Mouse (Mus musculus) thymus, adult 2 months (tissue): ENCODE data around the gene Mgat3.

ENCODE experiments used
- CTCF ChIP-seq: fragments of 200-500 bp; IDR thresholded peaks from 2 replicates; pipeline ENCODE4 v1.5.1; 2012; ENCODE audit warnings: mild to moderate bottlenecking, control low read depth, low read length, moderate library complexity, borderline replicate concordance; ENCODE audit not compliant: control insufficient read depth, poor library complexity, insufficient read depth; ENCODE audit errors: extremely low read depth
- POLR2A ChIP-seq: fragments of 200-500 bp; IDR thresholded peaks from 2 replicates; pipeline ENCODE4 v1.6.1; 2012; ENCODE audit warnings: mild to moderate bottlenecking, low read length, control low read depth, moderate library complexity; ENCODE audit not compliant: control insufficient read depth, poor library complexity, insufficient read depth; ENCODE audit errors: extremely low read depth

- TF ChIP-seq CTCF (no peak), POLR2A (no peak)
Measured at GRCm38 (mm10) chr15:80170357-80170756, 3.2 kb upstream of the Mgat3 start.
